ENCODE assay signal across 8 mouse cellular contexts in genomic region chr2:97467031-97467549, GRCm38 (mm10).
DNase-seq lines count a peak whose midpoint lies in the region; ATAC-seq and TF ChIP-seq lines count a peak whose summit lies in the region.

No protein-coding gene starts in this region.

- WGBS in hindbrain, embryonic 11.5 days, result under 1% methylated on average over 26 of the region's 26 CpGs
- WGBS in neural tube, embryonic 12.5 days, result under 1% methylated on average over 26 of the region's 26 CpGs

- H3K9ac ChIP-seq in hindbrain, embryonic 11.5 days (ENCODE audit: low read depth, low read length), result peak overlapping the region; percentile 57; the same call in 1 of the 2 replicates
- H3K9ac ChIP-seq in neural tube, embryonic 12.5 days, result peak overlapping the region; percentile 62

- DNase-seq in gastrocnemius, adult 2 months, result peak; percentile 24
- DNase-seq in gastrocnemius, adult 8-10 months (ENCODE audit: low spot score in 2 of 2), result no peak
- DNase-seq in embryo, embryonic 11.5 days (ENCODE audit: low read depth, low spot score), result peak; percentile 8
- DNase-seq in hindbrain, embryonic 11.5 days (ENCODE audit: low spot score), result peak; percentile 63
- DNase-seq in left cerebral cortex, postnatal 14 days (ENCODE audit: low spot score in 2 of 2), result peak; percentile 61 to 65

- peak; percentile 85 for ATAC-seq in hindbrain, embryonic 11.5 days (ENCODE audit: low FRiP score)
- peak; percentile 83 for ATAC-seq in neural tube, embryonic 12.5 days (ENCODE audit: low FRiP score, low read depth)
- no peak for ATAC-seq in erythroid progenitor cell, adult 5-6 weeks (replicated peaks; ENCODE audit: low FRiP score, poor library complexity, severe bottlenecking)

- peak overlapping the region; percentile 73 for H3K4me3 ChIP-seq in gastrocnemius, adult 2 months
- peak overlapping the region; percentile 77 for H3K4me3 ChIP-seq in E14TG2a.4 (replicated peaks; ENCODE audit: low read length)
- peak overlapping the region; percentile 46 for H3K4me3 ChIP-seq in hindbrain, embryonic 11.5 days (ENCODE audit: low read depth, low read length)
- H3K4me3 ChIP-seq in neural tube, embryonic 12.5 days, result peak overlapping the region; percentile 50

- no peak for TF ChIP-seq CTCF in gastrocnemius, adult 2 months (IDR thresholded peaks at IDR 0.05)
- TF ChIP-seq CTCF in E14TG2a.4 (conservative IDR thresholded peaks at IDR 0.05; ENCODE audit: low read length), result no peak

- no peaks in the 10 kb centered on the region for H3K36me3 ChIP-seq in E14TG2a.4 (ENCODE audit: insufficient read depth, low read length)
- H3K36me3 ChIP-seq in hindbrain, embryonic 11.5 days (ENCODE audit: control insufficient read depth, insufficient read depth, low read length), result no peaks in the 10 kb centered on the region
- no peaks in the 10 kb centered on the region for H3K36me3 ChIP-seq in neural tube, embryonic 12.5 days

- no peaks in the 10 kb centered on the region; the same call in 1 of the 2 replicates for H3K4me1 ChIP-seq in E14TG2a.4 (replicated peaks; ENCODE audit: low read depth, low read length)
- no peaks in the 10 kb centered on the region for H3K4me1 ChIP-seq in hindbrain, embryonic 11.5 days (replicated peaks; ENCODE audit: control insufficient read depth, insufficient read depth, low read length)
- peaks cover 5% of the 10 kb centered on the region; the same call in 1 of the 2 replicates for H3K4me1 ChIP-seq in neural tube, embryonic 12.5 days

- H3K27me3 ChIP-seq in E14TG2a.4 (ENCODE audit: insufficient read depth, low read length), result peaks cover 33% of the 10 kb centered on the region
- H3K27me3 ChIP-seq in hindbrain, embryonic 11.5 days (ENCODE audit: control insufficient read depth, insufficient read depth, low read length), result no peaks in the 10 kb centered on the region
- H3K27me3 ChIP-seq in neural tube, embryonic 12.5 days (replicated peaks), result no peaks in the 10 kb centered on the region

- H3K4me2 ChIP-seq in hindbrain, embryonic 11.5 days (replicated peaks; ENCODE audit: low read depth, low read length), result peak overlapping the region; percentile 64
- H3K4me2 ChIP-seq in neural tube, embryonic 12.5 days (replicated peaks), result peak overlapping the region; percentile 77

- no peaks in the 10 kb centered on the region for H3K9me3 ChIP-seq in E14TG2a.4 (ENCODE audit: low read length)
- no peaks in the 10 kb centered on the region for H3K9me3 ChIP-seq in hindbrain, embryonic 11.5 days (ENCODE audit: control insufficient read depth, low read length)
- H3K9me3 ChIP-seq in neural tube, embryonic 12.5 days, result no peaks in the 10 kb centered on the region

- intact Hi-C loops in gastrocnemius, adult 2 months (cut with DNase I), result no loop called here
- intact Hi-C loops in left cerebral cortex, postnatal 14 days (cut with DNase I), result loop anchor here (5.0 to 10.0 kb wide), 3 partner anchors 248 to 880 kb away; no protein-coding TSS in a partner anchor

- H3K27ac ChIP-seq in gastrocnemius, adult 2 months, result peak overlapping the region; percentile 76
- H3K27ac ChIP-seq in hindbrain, embryonic 11.5 days (ENCODE audit: low read depth, low read length), result peak overlapping the region; percentile 42
- no peak overlapping the region for H3K27ac ChIP-seq in neural tube, embryonic 12.5 days

Comparison
In these comparisons a context has a peak if more than half of its experiments do, and no peak if none do; other contexts are left out.
1. DNase-seq: peak in gastrocnemius, adult 2 months (single experiment), embryo, embryonic 11.5 days (single experiment), hindbrain, embryonic 11.5 days (single experiment) and left cerebral cortex, postnatal 14 days (2 of 2); none in gastrocnemius, adult 8-10 months (0 of 2).
2. Peak in every context shown above with its lines, with median percentiles within 50 percentile points of each other: H3K4me3 ChIP-seq.